Mouse (Mus musculus): Measurements from ENCODE around the gene Cgn. TPM values are rescaled to one million over a fixed set of nuclear protein-coding genes. Genes with fewer than 3 reads are reported as not detected.
A peak's percentile ranks its signal among the peaks of the same experiment; 100 is the strongest.
"Not testable (repeated sequence)": the region's sequence is repeated elsewhere in the genome, so short reads cannot be mapped to it uniquely, and the experiment has no call there.

The Cgn gene
- total RNA-seq, 2 experiments from 2014 or later = not detected

DNA sequence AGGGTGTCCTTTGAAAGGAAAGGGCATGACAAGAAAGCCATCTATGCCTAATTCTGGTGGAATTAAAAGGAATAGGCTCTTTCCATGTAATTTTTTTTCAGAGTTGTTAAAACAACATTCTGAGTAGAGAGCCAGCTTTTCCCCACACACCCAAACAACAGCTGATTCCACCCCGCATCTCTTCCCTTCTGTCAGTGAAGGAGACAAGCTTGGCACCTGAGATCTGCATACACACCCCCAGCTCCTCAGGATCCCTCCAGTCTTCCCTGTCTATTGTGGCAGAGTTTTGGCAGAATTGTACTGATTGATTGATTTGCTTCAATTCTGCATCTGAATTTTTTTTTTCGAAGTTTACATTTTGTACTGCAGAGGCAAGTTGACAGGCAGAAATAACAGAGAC is 6.0 kb upstream of the Cgn start:
- ATAC-seq (replicated peaks; ENCODE audit: poor library complexity) = no peak

GRCm38 (mm10) chr3:94789516-94789915 is 3.2 kb upstream of the Cgn start:
- no peak for ATAC-seq (replicated peaks; ENCODE audit: poor library complexity)

DNA sequence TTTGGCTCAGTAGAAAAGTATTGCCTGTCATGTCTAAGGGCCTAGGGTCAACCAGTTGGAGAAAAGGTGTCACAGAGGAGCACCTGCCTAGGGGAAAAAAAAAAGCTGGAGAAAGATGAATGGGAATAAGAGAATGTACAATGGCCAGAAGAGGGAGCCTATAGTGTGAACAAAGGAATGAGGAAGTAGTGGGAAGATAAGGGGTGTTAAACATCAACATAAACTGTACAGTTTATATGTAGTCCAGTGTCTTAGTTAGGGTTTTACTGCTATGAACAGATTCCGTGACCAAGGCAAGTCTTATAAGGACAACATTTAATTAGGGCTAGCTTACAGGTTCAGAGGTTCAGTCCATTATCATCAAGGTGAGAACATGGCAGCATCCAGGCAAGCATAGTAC is 2.8 kb upstream of the Cgn start:
- no peak for ATAC-seq (replicated peaks; ENCODE audit: poor library complexity)

DNA sequence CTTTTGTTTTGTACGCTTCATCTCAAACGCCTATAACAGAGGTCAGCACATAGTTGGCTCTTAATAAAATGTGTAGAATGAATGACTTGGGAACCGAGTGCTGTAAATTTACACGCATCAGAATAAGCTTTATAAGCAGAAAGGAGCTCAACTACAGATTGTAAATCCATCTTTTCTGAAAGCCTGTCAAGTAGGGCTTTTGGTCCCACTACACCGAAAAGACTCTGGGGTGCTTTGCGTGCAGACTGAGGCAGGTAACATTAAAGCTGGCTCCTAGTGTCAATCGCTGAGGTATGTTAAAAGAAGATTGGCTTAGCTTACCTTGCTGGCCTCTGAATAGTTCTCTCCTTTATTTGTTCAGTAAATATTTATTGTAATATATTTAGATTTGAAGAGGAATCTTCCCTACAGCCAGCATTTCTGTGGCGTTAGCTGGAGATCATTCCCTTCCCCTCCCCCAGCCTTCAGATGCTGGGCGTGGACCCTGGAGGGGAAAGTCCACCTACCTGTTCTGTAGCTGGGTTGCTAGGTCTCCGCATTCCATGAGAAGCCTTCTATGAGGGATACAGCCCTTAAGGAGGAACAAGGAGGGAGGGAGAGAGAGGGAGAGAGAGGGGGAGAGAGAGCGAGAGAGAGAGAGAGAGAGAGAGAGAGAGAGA is 959 bp upstream of the Cgn start:
- no peak for ATAC-seq (replicated peaks; ENCODE audit: poor library complexity)

- no peak for ATAC-seq (replicated peaks; ENCODE audit: poor library complexity)
These were observed 334 bp downstream of the Cgn start for GRCm38 (mm10) chr3:94785958-94786357.

DNA sequence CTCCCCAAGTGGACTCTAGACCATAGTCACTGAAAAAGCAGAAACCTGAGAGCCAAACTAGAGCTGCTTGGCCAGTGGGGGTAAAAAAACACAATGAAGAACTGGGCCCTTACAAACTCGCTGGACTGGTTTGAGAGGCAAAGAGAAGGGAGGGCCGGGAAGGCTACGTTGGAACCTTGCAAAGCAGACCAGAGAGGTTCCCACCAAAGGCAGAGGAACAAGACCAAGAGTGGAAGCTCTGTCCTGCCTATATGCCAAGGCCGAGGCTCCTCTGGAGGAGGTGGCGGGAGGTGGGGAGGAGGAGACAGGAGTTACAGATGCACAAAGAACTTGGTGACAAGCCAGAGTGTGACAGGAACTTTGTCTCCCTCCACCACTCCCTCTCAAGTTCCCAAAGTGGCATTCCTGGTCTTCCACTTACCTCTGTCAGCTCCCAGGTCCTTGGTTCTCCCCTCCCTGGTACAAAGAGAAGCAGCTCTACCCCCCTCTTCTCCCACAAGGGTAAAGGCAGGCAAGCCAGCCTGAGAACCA is 2.1 kb downstream of the Cgn start:
- no peak for ATAC-seq (replicated peaks; ENCODE audit: poor library complexity)

- no peak for ATAC-seq (replicated peaks; ENCODE audit: poor library complexity)
These were observed 2.8 kb downstream of the Cgn start for GRCm38 (mm10) chr3:94783462-94783931.

GRCm38 (mm10) chr3:94782936-94783335 is 3.4 kb downstream of the Cgn start:
- ATAC-seq (replicated peaks; ENCODE audit: poor library complexity) = no peak

DNA sequence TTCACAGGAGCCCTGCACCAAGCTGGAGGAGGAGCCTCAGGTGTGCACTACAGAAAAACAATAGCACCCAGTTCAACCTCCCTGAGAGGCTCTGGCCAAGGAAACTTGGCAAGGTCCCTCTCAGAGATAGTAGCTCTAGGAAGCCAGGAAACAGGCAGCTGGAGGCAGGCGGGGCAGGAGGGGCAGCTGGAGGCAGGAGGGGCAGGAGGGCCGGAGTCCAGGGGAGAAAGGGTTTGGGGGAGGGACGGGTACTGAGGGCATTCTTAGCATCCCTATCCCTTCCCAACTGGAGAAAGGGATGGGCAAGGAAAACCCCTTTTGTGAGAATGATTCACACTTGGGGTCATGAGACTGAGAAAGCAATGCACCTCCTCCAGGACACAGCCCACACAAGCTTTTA is 4.9 kb downstream of the Cgn start:
- ATAC-seq (replicated peaks; ENCODE audit: poor library complexity) = no peak

- no peak for ATAC-seq (replicated peaks; ENCODE audit: poor library complexity)
These were observed 10.4 kb downstream of the Cgn start for GRCm38 (mm10) chr3:94775886-94776285.

GRCm38 (mm10) chr3:94774039-94774438 is 12.3 kb downstream of the Cgn start:
- no peak for ATAC-seq (replicated peaks; ENCODE audit: poor library complexity)

DNA sequence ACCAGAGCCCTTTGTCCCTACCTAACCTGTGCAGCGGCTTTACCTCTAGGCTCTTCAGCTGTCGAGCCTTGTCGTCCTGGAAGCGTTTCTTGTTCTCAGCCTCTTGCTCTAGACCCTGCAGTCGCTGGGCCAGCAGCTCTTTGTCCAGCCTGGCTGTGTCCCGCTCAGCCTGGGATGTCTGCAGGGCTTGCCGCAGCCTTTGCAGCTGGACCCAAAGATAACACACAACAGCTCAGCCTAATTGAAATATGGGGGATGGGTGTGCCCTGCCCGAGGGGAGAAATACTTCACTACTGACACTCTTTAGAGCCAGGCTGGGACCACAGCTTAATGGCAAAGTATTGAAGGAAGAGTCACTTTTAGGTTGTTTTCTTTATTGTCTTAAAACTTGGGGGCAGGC is 20.8 kb downstream of the Cgn start:
- ATAC-seq (replicated peaks; ENCODE audit: poor library complexity) = peak; percentile 70

- peak; percentile 67 for ATAC-seq (replicated peaks; ENCODE audit: poor library complexity)
These were observed 21.6 kb downstream of the Cgn start for GRCm38 (mm10) chr3:94764545-94765292.

DNA sequence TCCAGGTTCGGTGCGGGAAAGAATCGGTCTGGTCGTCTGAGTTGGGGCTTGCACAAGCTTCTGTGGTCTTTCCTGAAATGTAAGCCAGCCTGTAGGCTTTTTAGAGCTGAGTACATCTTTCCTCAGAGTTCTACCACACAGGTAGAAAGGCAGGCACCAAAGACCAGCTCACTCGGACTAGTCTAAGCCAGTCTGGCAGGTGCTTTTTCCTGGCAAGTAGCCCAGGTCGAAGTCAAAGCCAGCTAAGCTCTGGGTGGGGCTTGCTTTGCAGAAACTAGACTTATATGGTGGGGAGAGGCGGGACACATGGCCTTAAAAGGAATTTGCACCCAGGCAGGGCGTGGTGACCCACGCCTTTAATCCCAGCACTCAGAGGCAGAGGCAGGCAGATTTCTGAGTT is 27.9 kb downstream of the Cgn start:
- ATAC-seq (replicated peaks; ENCODE audit: poor library complexity) = peak; percentile 56

- ATAC-seq (replicated peaks; ENCODE audit: poor library complexity) = peak; percentile 95
These were observed 28.3 kb downstream of the Cgn start for GRCm38 (mm10) chr3:94758056-94758409.

GRCm38 (mm10) chr3:94757251-94758055 is 28.8 kb downstream of the Cgn start:
- peak; percentile 31 for ATAC-seq (replicated peaks; ENCODE audit: poor library complexity)

GRCm38 (mm10) chr3:94745691-94746090 is 40.6 kb downstream of the Cgn start:
- no peak for ATAC-seq (replicated peaks; ENCODE audit: poor library complexity)

- ATAC-seq (replicated peaks; ENCODE audit: poor library complexity) = peak; percentile 60
These were observed 62.7 kb downstream of the Cgn start for GRCm38 (mm10) chr3:94723637-94724036.

DNA sequence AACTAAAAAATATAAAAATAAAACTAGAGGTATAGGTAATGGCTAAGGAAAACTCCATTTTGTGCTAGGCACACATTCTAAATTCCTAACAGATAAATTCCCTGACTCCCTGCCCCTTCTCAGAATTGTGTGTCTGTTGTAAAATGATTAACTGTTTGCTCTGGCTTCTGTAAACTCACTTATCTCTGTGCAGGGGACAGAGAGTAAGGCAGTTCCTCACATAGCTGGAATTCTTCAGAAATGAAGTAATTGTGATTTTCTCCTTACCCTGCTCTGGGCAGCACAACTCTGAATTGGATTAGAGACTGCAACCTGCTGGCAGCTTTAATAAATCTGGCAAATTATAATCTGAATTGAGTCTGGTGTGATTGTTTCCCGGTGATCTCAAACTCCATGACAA is 68.0 kb downstream of the Cgn start:
- not testable (repeated sequence) for ATAC-seq (replicated peaks; ENCODE audit: poor library complexity)

DNA sequence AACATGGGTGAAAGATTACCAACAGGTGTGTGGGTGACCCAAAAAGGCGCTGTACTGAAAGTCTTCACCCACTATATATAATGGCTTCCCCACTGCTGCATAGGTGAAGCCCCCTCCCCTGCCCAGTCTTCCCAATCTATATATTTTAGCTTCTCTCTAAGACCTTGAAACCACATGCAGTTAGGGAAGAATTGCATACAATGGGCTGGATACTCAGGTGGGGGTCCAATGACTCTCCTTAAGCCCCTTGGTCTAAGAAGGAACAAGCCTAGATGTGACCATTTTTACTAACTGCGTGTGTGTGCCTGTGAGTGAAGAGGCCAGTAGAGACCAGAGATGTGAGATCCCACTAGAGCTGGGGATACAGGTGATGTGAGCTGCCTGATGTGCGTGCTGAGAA is 72.9 kb downstream of the Cgn start:
- ATAC-seq (replicated peaks; ENCODE audit: poor library complexity) = not testable (repeated sequence)

DNA sequence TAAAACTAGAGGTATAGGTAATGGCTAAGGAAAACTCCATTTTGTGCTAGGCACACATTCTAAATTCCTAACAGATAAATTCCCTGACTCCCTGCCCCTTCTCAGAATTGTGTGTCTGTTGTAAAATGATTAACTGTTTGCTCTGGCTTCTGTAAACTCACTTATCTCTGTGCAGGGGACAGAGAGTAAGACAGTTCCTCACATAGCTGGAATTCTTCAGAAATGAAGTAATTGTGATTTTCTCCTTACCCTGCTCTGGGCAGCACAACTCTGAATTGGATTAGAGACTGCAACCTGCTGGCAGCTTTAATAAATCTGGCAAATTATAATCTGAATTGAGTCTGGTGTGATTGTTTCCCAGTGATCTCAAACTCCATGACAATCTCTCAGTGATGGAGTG is 75.7 kb downstream of the Cgn start:
- ATAC-seq (replicated peaks; ENCODE audit: poor library complexity) = not testable (repeated sequence)

Data from megakaryocyte progenitor cell, adult 5-6 weeks (primary cell).